Mouse (Mus musculus) lung, embryonic 16.5 days (tissue): ENCODE measurements around the gene Pomp. TPM values are rescaled to one million over a fixed set of nuclear protein-coding genes. Genes with fewer than 3 reads are reported as not detected.

Experiments
- ATAC-seq: fragments of 200-750 bp; cut with Nextera tagmentation; 2 replicates; pipeline ENCODE4 v1.8.0; 2017; ENCODE audit warnings: low read depth, mild to moderate bottlenecking, moderate library complexity
- H3K27ac ChIP-seq: fragments of 300-500 bp; sonication (generic); 2 replicates; pipeline ENCODE4 v1.5.1; 2014; ENCODE audit warnings: mild to moderate bottlenecking, control low read depth, low read length
- H3K27me3 ChIP-seq: fragments of 300-500 bp; sonication (generic); 2 replicates; pipeline ENCODE4 v1.6.1; 2014; ENCODE audit warnings: low read depth, low read length, mixed read lengths; ENCODE audit not compliant: control insufficient read depth, insufficient read depth
- H3K36me3 ChIP-seq: fragments of 300-500 bp; sonication (generic); 2 replicates; pipeline ENCODE4 v1.6.1; 2014; ENCODE audit warnings: low read length; ENCODE audit not compliant: control insufficient read depth, insufficient read depth
- H3K4me1 ChIP-seq: fragments of 300-500 bp; sonication (generic); replicated peaks from 2 replicates; pipeline ENCODE4 v1.6.1; 2014; ENCODE audit warnings: low read length, mixed read lengths; ENCODE audit not compliant: control insufficient read depth, insufficient read depth
- H3K4me2 ChIP-seq: fragments of 300-500 bp; sonication (generic); 2 replicates; pipeline ENCODE4 v1.6.1; 2014; ENCODE audit warnings: low read depth, low read length, control low read depth
- H3K4me3 ChIP-seq: fragments of 300-500 bp; sonication (generic); 2 replicates; pipeline ENCODE4 v1.5.1; 2014; ENCODE audit warnings: mild to moderate bottlenecking, low read length, control low read depth
- H3K9ac ChIP-seq: fragments of 300-500 bp; sonication (generic); 2 replicates; pipeline ENCODE4 v1.6.1; 2014; ENCODE audit warnings: low read length, control low read depth
- H3K9me3 ChIP-seq: fragments of 300-500 bp; sonication (generic); 2 replicates; pipeline ENCODE4 v1.6.1; 2016; ENCODE audit warnings: low read length; ENCODE audit not compliant: control insufficient read depth
- WGBS: fragments of 180-500 bp; shearing (Covaris S2); extraction: QIAGEN DNeasy Blood & Tissue Kit; methylation state at CpG from one replicate; pipeline ENCODE4 v1.1.7; 2014; 5-methylcytosine and 5-hydroxymethylcytosine counted together
- polyA plus RNA-seq: library from polyadenylated mRNA; unstranded; fragments of >200 nt; fragmentation: Nextera tagmentation; extraction: Ambion mirVana; gene quantifications from 2 replicates; pipeline ENCODE4 v1.2.1, GENCODE M21; 2015

The Pomp gene
- polyA plus RNA-seq, 1 experiment from 2014 or later = 486 TPM

DNA sequence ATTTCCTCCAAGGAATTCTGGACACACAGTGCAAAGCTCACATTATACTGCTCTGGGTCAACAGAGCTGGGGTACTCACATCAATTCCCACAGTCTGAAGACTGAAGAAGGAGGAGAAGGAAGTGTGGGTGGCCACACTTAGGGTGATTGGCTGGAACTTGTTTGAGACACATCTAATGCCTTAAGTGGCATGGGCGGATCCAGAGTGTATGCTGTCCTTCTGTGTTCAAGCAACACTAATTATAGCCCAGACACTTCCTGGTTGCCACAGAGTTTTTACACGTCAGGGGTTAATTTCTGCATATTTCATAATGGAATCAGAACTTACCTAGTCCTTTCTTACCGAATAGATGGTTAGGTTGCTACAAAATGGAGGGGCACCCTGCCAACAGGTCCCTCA is 14.9 kb upstream of the Pomp start:
- H3K27ac ChIP-seq = no peak overlapping the region
- no peaks in the 10 kb centered on the region for H3K27me3 ChIP-seq
- no peaks in the 10 kb centered on the region; the same call in 1 of the 2 replicates for H3K4me1 ChIP-seq
- no peaks in the 10 kb centered on the region for H3K9me3 ChIP-seq
- no peak overlapping the region for H3K4me3 ChIP-seq
- no peak overlapping the region for H3K4me2 ChIP-seq
- ATAC-seq = no peak
- H3K9ac ChIP-seq = no peak overlapping the region
- no peaks in the 10 kb centered on the region for H3K36me3 ChIP-seq
- 52% methylated on average over 3 of the region's 3 CpGs for WGBS

DNA sequence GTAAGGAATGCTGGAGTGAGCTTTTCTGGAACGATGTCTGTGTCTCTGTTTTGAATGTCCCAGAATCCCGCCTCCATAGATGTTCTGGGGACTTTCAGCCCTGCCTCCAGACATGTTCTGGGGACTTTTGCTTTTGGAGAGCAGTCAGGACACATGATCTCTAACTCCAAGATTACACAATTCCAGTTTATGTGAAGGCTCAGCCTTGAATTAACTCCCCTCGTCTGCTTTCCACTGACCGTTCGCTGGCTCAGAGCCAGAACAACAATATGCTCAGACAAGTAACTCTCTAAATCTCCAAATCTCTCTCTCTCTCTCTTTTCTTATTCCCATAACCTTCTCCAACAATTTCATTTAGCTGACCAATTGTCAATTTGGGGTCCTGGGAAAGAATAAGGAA is 12.9 kb upstream of the Pomp start:
- ATAC-seq = peak; percentile 75
- H3K4me1 ChIP-seq = no peaks in the 10 kb centered on the region; the same call in 1 of the 2 replicates
- H3K4me2 ChIP-seq = no peak overlapping the region
- H3K27ac ChIP-seq = no peak overlapping the region
- 43% methylated on average over 5 of the region's 5 CpGs for WGBS
- H3K27me3 ChIP-seq = no peaks in the 10 kb centered on the region
- H3K4me3 ChIP-seq = no peak overlapping the region
- no peak overlapping the region for H3K9ac ChIP-seq
- no peaks in the 10 kb centered on the region for H3K36me3 ChIP-seq
- no peaks in the 10 kb centered on the region for H3K9me3 ChIP-seq

DNA sequence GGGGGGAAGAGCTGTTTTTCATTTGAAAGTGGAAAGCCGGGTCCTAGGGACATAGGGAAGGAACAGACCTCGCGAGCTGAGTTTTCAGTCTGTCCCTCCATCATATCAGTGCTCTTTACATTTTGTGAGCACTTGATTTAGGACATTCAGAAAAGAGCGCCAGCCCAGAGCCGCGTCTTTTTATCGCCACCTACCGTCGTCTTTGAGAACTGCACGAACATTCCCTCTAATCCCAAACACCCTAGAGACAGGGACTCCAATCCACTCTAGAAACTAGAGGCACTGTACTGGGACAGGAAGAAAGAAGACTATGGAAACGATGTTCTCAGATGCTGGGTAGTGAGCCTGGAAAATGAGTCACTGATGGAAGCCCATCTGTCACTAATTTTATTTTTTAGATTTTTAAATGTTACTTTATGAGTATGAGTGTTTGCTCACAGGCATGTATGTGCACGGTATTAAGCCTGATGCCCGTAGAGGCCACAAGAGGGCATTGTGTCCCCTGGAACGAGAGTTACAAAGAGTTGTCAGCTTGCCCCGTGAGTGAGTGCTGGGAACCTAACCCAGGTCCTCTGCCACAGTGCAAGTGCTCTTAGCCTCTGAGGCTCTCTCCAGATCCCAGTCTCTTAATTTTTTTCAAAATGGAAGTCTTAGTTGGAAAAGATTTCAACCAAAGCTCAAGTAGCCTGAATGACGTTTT is 11.9 kb upstream of the Pomp start:
- Histone ChIP-seq H3K36me3 (no peaks in the 10 kb centered on the region), H3K9ac (no peak overlapping the region), H3K27me3 (no peaks in the 10 kb centered on the region), H3K9me3 (no peaks in the 10 kb centered on the region), H3K4me2 (0 out of 2 replicates have a peak overlapping the region, but pooled peaks have one; percentile 7), H3K4me3 (no peak overlapping the region), H3K4me1 (no peaks in the 10 kb centered on the region; the same call in 1 of the 2 replicates), H3K27ac (no peak overlapping the region)
- 20% methylated on average over 16 of the region's 16 CpGs for WGBS
- peak; percentile 63 for ATAC-seq

DNA sequence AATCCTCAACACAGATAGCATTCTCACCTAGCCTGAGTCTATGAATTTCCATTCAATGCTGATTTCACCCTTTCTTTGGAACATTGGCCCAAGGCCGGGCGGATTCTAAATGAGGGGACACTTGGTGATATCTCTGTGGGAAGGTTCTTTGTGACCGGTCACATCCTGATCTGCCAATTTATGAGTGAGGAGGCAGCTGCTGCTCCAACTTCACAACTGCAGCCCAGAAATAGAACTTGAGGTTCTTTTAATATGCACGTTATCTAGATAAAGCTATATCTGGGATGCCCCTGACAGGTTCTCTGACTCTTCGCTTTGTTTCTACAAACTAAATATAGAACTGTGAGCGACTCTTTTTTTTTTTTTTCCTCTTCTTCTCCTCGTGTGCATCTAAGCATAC is 10.1 kb upstream of the Pomp start:
- no peak overlapping the region for H3K9ac ChIP-seq
- WGBS = 54% methylated on average over 7 of the region's 7 CpGs
- ATAC-seq = no peak

DNA sequence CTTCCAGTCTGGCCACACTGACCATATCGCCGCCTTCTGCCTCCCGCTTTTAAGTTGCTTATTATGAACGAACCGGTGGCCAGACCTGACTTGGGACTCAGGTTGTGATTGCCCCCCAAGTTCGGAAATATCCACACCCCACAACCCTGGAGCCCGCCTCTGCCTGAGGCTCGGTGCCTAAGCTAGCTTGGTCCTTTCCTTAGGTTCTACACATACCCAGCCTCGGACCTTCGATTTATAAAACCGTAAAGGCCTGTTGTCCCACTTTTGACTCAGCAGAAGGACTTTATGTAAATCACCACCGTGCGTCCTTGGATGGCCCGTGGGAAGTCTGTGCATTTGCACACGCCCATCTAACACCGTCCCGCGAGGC is 199 bp upstream of the Pomp start:
- ATAC-seq = no peak

More for the DNA sequence above, 10.1 kb upstream of the Pomp start:
- H3K27me3 ChIP-seq = no peaks in the 10 kb centered on the region
- H3K4me3 ChIP-seq = no peak overlapping the region
- H3K4me2 ChIP-seq = no peak overlapping the region
- no peaks in the 10 kb centered on the region for H3K36me3 ChIP-seq
- no peaks in the 10 kb centered on the region for H3K9me3 ChIP-seq
- no peak overlapping the region for H3K27ac ChIP-seq
- no peaks in the 10 kb centered on the region; the same call in 1 of the 2 replicates for H3K4me1 ChIP-seq

DNA sequence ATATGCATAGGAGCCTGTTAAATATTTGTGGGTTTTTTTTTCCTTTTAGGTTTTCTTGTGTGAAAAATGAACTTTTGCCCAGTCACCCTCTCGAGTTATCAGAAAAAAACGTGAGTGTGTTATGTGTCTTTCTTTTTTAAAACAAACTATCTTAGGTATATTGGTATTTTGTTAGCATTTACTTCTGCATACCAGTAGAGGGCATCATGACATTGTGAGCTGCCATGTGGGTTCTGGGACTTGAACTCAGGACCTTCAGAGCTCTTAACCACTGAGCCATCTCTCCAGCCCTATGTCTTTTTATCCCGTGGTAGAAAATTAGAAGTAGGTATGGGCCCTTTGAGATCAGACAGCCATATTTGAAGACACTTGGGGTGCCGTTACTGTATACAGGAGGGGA is 8.4 kb downstream of the Pomp start:
- no peak overlapping the region for H3K4me3 ChIP-seq
- H3K4me1 ChIP-seq = no peaks in the 10 kb centered on the region; the same call in 1 of the 2 replicates
- H3K9me3 ChIP-seq = no peaks in the 10 kb centered on the region
- H3K9ac ChIP-seq = no peak overlapping the region
- H3K4me2 ChIP-seq = no peak overlapping the region
- H3K36me3 ChIP-seq = peaks cover 20% of the 10 kb centered on the region
- no peaks in the 10 kb centered on the region for H3K27me3 ChIP-seq
- WGBS = 82% methylated on average over 4 of the region's 4 CpGs
- no peak for ATAC-seq
- H3K27ac ChIP-seq = no peak overlapping the region

More for the DNA sequence above, 199 bp upstream of the Pomp start:
- Histone ChIP-seq H3K4me1 (peaks cover 9% of the 10 kb centered on the region), H3K36me3 (peaks cover 16% of the 10 kb centered on the region), H3K27me3 (no peaks in the 10 kb centered on the region), H3K9ac (peak overlapping the region; percentile 91), H3K4me3 (peak overlapping the region; percentile 95), H3K4me2 (peak overlapping the region; percentile 87), H3K9me3 (no peaks in the 10 kb centered on the region), H3K27ac (peak overlapping the region; percentile 85)
- WGBS = 2% methylated on average over 18 of the region's 18 CpGs

DNA sequence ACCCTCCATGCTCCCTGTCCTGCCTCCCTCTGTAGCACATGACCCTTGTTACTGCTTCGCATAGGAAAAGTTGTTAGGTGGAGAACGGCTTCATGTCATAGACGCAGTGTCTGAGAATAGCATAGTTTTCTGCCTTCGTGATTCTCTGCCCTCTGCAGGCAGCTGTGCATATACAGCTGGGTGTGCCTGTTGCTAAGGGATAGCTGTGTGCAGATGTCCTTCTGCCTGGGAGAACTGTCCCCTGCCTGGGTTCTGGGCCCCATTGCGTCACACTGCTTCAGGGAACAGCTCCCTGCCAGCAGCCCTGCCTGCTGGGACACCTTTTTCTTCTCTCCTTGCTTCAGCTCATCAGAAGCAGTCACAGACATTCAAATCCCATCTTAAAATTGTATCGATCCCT is 9.3 kb downstream of the Pomp start:
- Histone ChIP-seq H3K9me3 (no peaks in the 10 kb centered on the region), H3K27ac (peak overlapping the region; percentile 89), H3K36me3 (peaks cover 11% of the 10 kb centered on the region), H3K4me2 (no peak overlapping the region), H3K9ac (no peak overlapping the region; the same call in 1 of the 2 replicates), H3K4me1 (no peaks in the 10 kb centered on the region; the same call in 1 of the 2 replicates), H3K4me3 (no peak overlapping the region), H3K27me3 (no peaks in the 10 kb centered on the region)
- peak; percentile 35; the same call in 1 of the 2 replicates for ATAC-seq
- WGBS = 55% methylated on average over 6 of the region's 6 CpGs

DNA sequence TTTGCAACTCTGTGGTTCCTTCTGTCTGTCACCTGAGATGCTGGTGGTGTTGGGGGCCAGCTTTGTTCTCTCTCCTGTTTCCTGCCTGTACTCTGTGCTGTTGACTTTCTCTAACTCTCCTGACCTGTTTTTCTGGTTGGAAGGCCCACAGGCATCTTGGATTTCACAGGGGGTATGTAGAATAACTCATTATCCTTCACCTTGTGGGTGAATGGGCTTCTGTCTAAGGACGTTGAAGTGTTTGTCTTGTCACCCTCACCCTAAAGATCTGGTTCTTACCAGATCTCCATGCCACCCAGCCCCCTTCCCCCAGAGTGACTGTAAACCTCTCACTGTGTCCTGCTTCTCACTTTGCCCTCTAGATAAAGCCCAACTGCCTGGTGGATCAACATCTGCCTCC is 10.0 kb downstream of the Pomp start:
- peaks cover 8% of the 10 kb centered on the region; the same call in 1 of the 2 replicates for H3K36me3 ChIP-seq
- no peak overlapping the region for H3K9ac ChIP-seq
- H3K4me2 ChIP-seq = no peak overlapping the region
- H3K27ac ChIP-seq = peak overlapping the region; percentile 89
- WGBS = 59% methylated on average over 1 of the region's 1 CpGs
- no peaks in the 10 kb centered on the region for H3K27me3 ChIP-seq
- ATAC-seq = peak; percentile 88
- H3K9me3 ChIP-seq = no peaks in the 10 kb centered on the region
- H3K4me3 ChIP-seq = no peak overlapping the region
- no peaks in the 10 kb centered on the region; the same call in 1 of the 2 replicates for H3K4me1 ChIP-seq

DNA sequence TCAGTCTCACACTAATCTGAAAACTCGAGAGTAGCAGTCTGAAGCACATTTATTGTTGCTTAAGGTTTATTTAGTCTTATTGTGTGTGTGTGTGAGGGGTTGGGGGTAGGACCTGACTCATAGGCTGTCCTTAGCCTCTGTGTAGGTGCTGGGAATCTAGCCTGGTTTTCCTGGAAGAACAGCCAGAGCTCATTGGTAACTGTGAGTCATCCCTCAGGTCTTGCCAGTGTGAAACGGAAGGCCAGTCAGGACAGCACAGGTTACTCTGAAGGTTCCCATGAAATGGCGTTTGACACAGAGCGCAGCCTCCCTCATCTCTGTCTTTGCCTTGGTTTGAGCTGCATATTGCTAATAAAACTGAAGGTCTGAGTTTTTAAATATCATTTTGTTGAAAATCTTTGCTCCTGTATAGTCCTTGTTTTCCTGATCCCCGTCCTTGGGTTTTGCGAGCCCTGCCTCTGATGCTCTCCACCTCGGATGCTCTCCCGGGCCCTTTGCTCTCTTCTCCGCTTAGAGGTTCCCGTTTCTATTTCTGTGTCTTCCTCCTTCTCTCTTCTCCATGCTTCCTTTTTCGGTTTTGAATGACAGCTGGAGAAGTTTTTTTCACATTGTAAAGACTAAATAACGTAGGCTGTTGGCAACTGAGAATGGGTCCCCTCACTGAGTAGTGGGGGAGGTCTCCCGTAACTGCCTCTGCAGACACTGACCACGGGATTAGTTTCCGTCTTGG is 11.0 kb downstream of the Pomp start:
- H3K27me3 ChIP-seq = no peaks in the 10 kb centered on the region
- peaks cover 17% of the 10 kb centered on the region for H3K36me3 ChIP-seq
- no peaks in the 10 kb centered on the region for H3K9me3 ChIP-seq
- peak overlapping the region; percentile 89 for H3K27ac ChIP-seq
- H3K9ac ChIP-seq = no peak overlapping the region
- H3K4me2 ChIP-seq = no peak overlapping the region
- ATAC-seq = no peak
- H3K4me3 ChIP-seq = no peak overlapping the region
- no peaks in the 10 kb centered on the region; the same call in 1 of the 2 replicates for H3K4me1 ChIP-seq
- 87% methylated on average over 15 of the region's 15 CpGs for WGBS
